Mouse (Mus musculus): ENCODE results near the gene Olfr749.

DNA sequence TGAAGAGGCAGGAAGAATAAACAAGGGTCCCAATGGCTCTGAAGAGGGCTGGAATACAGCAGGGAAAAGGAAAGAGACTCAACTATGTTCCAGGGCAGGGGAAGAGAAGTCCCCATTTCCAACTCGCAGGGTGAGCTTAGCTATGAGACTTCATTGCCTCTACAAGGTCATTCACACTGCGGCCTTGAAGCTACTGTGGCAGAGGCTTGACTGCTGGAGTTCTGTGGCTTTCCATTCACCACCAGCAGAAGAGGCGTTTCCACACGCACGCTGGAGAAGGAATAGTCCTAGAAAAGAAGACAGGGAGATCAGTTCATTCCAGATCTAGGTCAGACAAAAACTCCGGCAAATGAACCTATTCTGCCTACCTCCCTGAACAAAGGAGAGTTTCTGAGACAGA is 20.8 kb upstream of the Olfr749 start:
- no peak for TF ChIP-seq POLR2A (IDR thresholded peaks at IDR 0.05; ENCODE audit: extremely low read depth, insufficient read depth, low read length)
- TF ChIP-seq CTCF (IDR thresholded peaks at IDR 0.05; ENCODE audit: low read depth, low read length), result no peak

Data from liver, adult 2 months (tissue).